Mouse (Mus musculus) lung, postnatal 0 days (tissue): ENCODE measurements around the gene Cfap58.

Experiments used
- CTCF ChIP-seq: IDR thresholded peaks from 2 replicates; pipeline ENCODE4 v1.5.1; 2016; ENCODE audit warnings: antibody characterized with exemption, mild to moderate bottlenecking
- EP300 ChIP-seq: IDR thresholded peaks from 2 replicates; pipeline ENCODE4 v1.6.1; 2016; ENCODE audit warnings: antibody characterized with exemption, mild to moderate bottlenecking, control low read depth

DNA sequence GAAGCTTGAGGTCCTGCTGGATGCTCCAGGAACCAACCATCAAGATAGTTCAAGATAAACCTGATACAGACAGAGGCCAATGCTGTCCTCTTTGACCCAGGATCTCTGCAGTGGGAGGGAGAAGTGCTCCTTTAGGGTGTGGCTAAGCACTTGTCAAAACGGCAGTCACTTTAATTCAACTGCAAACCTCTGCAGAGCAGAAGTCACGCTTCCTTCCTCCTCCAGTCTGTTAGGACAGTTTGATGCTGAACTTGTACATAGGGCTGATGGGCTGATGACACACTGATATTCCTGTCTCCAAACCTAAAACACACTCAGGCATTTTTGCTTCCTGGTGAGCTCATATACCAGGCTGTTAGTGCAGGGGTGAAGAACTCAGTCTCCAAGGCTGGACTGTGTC lies 125.8 kb downstream of the Cfap58 start:
- no peak for TF ChIP-seq CTCF
- TF ChIP-seq EP300 = no peak
